Mouse (Mus musculus): ENCODE data around the gene Rnase1. TPM values are rescaled to one million over a fixed set of nuclear protein-coding genes. Genes with fewer than 3 reads are reported as not detected.

Gene Rnase1
- total and polyA plus RNA-seq, 3 experiments, result 0.17 TPM; not detected in 2

- H3K4me3 ChIP-seq (replicated peaks in 1 of 3; ENCODE audit: low read depth in 2 of 3, low read length in 2 of 3, poor library complexity in 1 of 3), result no peak overlapping the region
- no peaks in the 10 kb centered on the region for H3K36me3 ChIP-seq (replicated peaks in 1 of 2; ENCODE audit: control insufficient read depth in 1 of 2, insufficient read depth in 1 of 2, low read length in 1 of 2)
- peaks cover 2 to 11% of the 10 kb centered on the region in 2 experiments; a peak in 3 of 4 replicates for H3K4me1 ChIP-seq (ENCODE audit: control insufficient read depth in 1 of 2, insufficient read depth in 2 of 2)
- no peaks in the 10 kb centered on the region for H3K27me3 ChIP-seq (replicated peaks)
- TF ChIP-seq MAZ (IDR thresholded peaks at IDR 0.05; ENCODE audit: low read depth, low read length) (no peak), MAFK (IDR thresholded peaks at IDR 0.05; ENCODE audit: insufficient replicate concordance, low read length) (no peak), IRF4 (IDR thresholded peaks at IDR 0.05; ENCODE audit: low read depth, low read length) (no peak), EP300 (IDR thresholded peaks at IDR 0.05; ENCODE audit: low read length) (no peak)
- in situ Hi-C loops (cut with MboI; ENCODE audit: low pct_ligation_motif_present, low pct_unique_long_range_greater_than_20kb, low sequenced_read_pairs) (no loop called here), dilution Hi-C loops (cut with MboI; ENCODE audit: extremely low pct_ligation_motif_present, extremely low pct_unique_long_range_greater_than_20kb, low sequenced_read_pairs) (no loop called here)
- no peak overlapping the region for H3K4me2 ChIP-seq (ENCODE audit: insufficient read depth, low read depth, poor library complexity, severe bottlenecking)
- H3K9ac ChIP-seq (ENCODE audit: insufficient read depth, low read depth), result no peak overlapping the region
- no peak for DNase-seq (ENCODE audit: extremely low read depth)
- H3K27ac ChIP-seq (ENCODE audit: insufficient read depth, low read depth), result no peak overlapping the region
- H3K79me2 ChIP-seq (replicated peaks; ENCODE audit: control insufficient read depth, extremely low read depth, insufficient read depth, poor library complexity, severe bottlenecking), result no peaks in the 10 kb centered on the region
- H3K9me3 ChIP-seq (replicated peaks; ENCODE audit: low read length), result no peaks in the 10 kb centered on the region
Measured at GRCm38 (mm10) chr14:51142568-51142967, 4.0 kb downstream of the Rnase1 start.

- Histone ChIP-seq H3K4me2 (ENCODE audit: insufficient read depth, low read depth, poor library complexity, severe bottlenecking) (no peak overlapping the region), H3K79me2 (replicated peaks; ENCODE audit: control insufficient read depth, extremely low read depth, insufficient read depth, poor library complexity, severe bottlenecking) (no peaks in the 10 kb centered on the region), H3K27ac (ENCODE audit: insufficient read depth, low read depth) (no peak overlapping the region), H3K9ac (ENCODE audit: insufficient read depth, low read depth) (no peak overlapping the region), H3K36me3 (replicated peaks in 1 of 2; ENCODE audit: control insufficient read depth in 1 of 2, insufficient read depth in 1 of 2, low read length in 1 of 2) (no peaks in the 10 kb centered on the region), H3K4me1 (ENCODE audit: control insufficient read depth in 1 of 2, insufficient read depth in 2 of 2) (peaks cover 2 to 10% of the 10 kb centered on the region in 2 experiments; a peak in 3 of 4 replicates), H3K27me3 (replicated peaks) (no peaks in the 10 kb centered on the region), H3K4me3 (replicated peaks in 1 of 3; ENCODE audit: low read depth in 2 of 3, low read length in 2 of 3, poor library complexity in 1 of 3) (no peak overlapping the region), H3K9me3 (replicated peaks; ENCODE audit: low read length) (no peaks in the 10 kb centered on the region)
- in situ Hi-C loops (cut with MboI; ENCODE audit: low pct_ligation_motif_present, low pct_unique_long_range_greater_than_20kb, low sequenced_read_pairs), result no loop called here
- no peak for DNase-seq (ENCODE audit: extremely low read depth)
- dilution Hi-C loops (cut with MboI; ENCODE audit: extremely low pct_ligation_motif_present, extremely low pct_unique_long_range_greater_than_20kb, low sequenced_read_pairs), result no loop called here
- no peak for TF ChIP-seq IRF4 (IDR thresholded peaks at IDR 0.05; ENCODE audit: low read depth, low read length)
Measured at GRCm38 (mm10) chr14:51142119-51142518, 4.5 kb downstream of the Rnase1 start.

GRCm38 (mm10) chr14:51140342-51140741, 6.2 kb downstream of the Rnase1 start:
- in situ Hi-C loops (cut with MboI; ENCODE audit: low pct_ligation_motif_present, low pct_unique_long_range_greater_than_20kb, low sequenced_read_pairs) (no loop called here), dilution Hi-C loops (cut with MboI; ENCODE audit: extremely low pct_ligation_motif_present, extremely low pct_unique_long_range_greater_than_20kb, low sequenced_read_pairs) (no loop called here)
- Histone ChIP-seq H3K79me2 (replicated peaks; ENCODE audit: control insufficient read depth, extremely low read depth, insufficient read depth, poor library complexity, severe bottlenecking) (no peaks in the 10 kb centered on the region), H3K4me1 (ENCODE audit: control insufficient read depth in 1 of 2, insufficient read depth in 2 of 2) (peaks cover 0 to 1% of the 10 kb centered on the region in 2 experiments; a peak in 1 of 4 replicates), H3K27me3 (replicated peaks) (no peaks in the 10 kb centered on the region), H3K4me2 (ENCODE audit: insufficient read depth, low read depth, poor library complexity, severe bottlenecking) (no peak overlapping the region), H3K27ac (ENCODE audit: insufficient read depth, low read depth) (no peak overlapping the region), H3K4me3 (replicated peaks in 1 of 3; ENCODE audit: low read depth in 2 of 3, low read length in 2 of 3, poor library complexity in 1 of 3) (no peak overlapping the region), H3K9me3 (replicated peaks; ENCODE audit: low read length) (no peaks in the 10 kb centered on the region), H3K9ac (ENCODE audit: insufficient read depth, low read depth) (no peak overlapping the region), H3K36me3 (replicated peaks in 1 of 2; ENCODE audit: control insufficient read depth in 1 of 2, insufficient read depth in 1 of 2, low read length in 1 of 2) (no peaks in the 10 kb centered on the region)
- TF ChIP-seq ELF1 (IDR thresholded peaks at IDR 0.05; ENCODE audit: low read depth, low read length) (no peak), CHD2 (IDR thresholded peaks at IDR 0.05; ENCODE audit: low read length) (no peak), RCOR1 (conservative IDR thresholded peaks at IDR 0.05; ENCODE audit: low read depth, low read length) (no peak), ETS1 (conservative IDR thresholded peaks at IDR 0.05; ENCODE audit: low read depth, low read length) (no peak), ZKSCAN1 (IDR thresholded peaks at IDR 0.05; ENCODE audit: borderline replicate concordance, low read depth, low read length) (no peak), PAX5 (IDR thresholded peaks at IDR 0.05; ENCODE audit: low read length) (no peak), TCF12 (IDR thresholded peaks at IDR 0.05; ENCODE audit: low read depth, low read length) (no peak), EP300 (IDR thresholded peaks at IDR 0.05; ENCODE audit: low read length) (no peak), MAX (IDR thresholded peaks at IDR 0.05; ENCODE audit: low read length) (no peak), MEF2A (IDR thresholded peaks at IDR 0.05; ENCODE audit: borderline replicate concordance, low read depth, low read length) (no peak), UBTF (IDR thresholded peaks at IDR 0.05; ENCODE audit: low read depth, low read length) (no peak), KAT2A (IDR thresholded peaks at IDR 0.05; ENCODE audit: insufficient replicate concordance, low read length) (no peak), SMC3 (IDR thresholded peaks at IDR 0.05; ENCODE audit: low read depth, low read length) (no peak), POLR2AphosphoS2 (IDR thresholded peaks at IDR 0.05; ENCODE audit: low read depth, low read length) (no peak), IRF4 (IDR thresholded peaks at IDR 0.05; ENCODE audit: low read depth, low read length) (no peak), JUND (conservative IDR thresholded peaks at IDR 0.05; ENCODE audit: low read depth, low read length) (no peak), NRF1 (IDR thresholded peaks at IDR 0.05; ENCODE audit: low read depth, low read length) (no peak), ZMIZ1 (IDR thresholded peaks at IDR 0.05; ENCODE audit: low read depth, low read length) (no peak)
- no peak for DNase-seq (ENCODE audit: extremely low read depth)

Measured in CH12.LX (cell line).